Mouse (Mus musculus) liver, adult (tissue): Measurements from ENCODE around the gene Car12.

ENCODE experiments used
- GATA4 ChIP-seq: IDR thresholded peaks from 2 replicates; pipeline ENCODE4 v1.6.1; 2014; ENCODE audit warnings: mild to moderate bottlenecking, low read length; ENCODE audit not compliant: insufficient replicate concordance

Car12 gene

DNA sequence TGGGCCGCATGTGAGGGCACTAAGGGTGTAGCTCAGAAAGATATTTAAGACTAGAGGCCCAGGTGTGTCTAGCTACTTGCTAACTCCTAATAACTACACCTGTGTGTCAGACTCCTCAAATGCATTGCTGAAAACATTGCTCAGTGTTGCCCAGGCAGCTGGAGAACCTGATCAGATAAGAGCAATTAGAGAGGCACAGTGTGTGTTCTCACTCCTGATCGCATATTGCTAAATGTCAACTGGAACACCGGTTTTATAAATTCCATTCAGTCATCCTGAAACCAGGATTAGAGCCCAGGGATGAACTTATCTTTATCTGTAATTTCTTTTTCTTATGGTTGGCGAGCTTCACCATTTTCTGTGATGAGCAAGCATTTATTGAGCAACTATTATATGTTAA is 13.7 kb upstream of the Car12 start:
- peak; percentile 54; the same call in 1 of the 2 replicates for TF ChIP-seq GATA4

DNA sequence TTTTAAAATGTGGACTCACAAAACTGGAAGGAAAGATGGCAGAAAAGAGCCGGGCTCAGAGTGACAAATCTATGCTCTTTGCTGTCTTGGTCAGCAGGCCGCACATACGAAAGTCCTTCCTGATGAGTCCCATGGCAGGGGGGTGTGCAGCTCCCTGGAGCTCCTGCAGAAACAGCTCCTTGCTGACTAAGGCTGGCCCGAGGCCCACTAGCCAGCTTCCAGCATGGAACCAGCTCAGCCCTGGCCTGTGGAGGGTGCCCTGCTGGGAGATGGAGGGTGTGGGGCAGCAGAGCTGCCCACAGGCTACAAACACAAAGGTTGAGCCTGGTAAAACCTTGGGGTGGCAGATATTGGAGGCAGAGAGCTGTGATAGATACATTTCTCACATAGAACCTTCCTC is 10.5 kb upstream of the Car12 start:
- no peak for TF ChIP-seq GATA4

DNA sequence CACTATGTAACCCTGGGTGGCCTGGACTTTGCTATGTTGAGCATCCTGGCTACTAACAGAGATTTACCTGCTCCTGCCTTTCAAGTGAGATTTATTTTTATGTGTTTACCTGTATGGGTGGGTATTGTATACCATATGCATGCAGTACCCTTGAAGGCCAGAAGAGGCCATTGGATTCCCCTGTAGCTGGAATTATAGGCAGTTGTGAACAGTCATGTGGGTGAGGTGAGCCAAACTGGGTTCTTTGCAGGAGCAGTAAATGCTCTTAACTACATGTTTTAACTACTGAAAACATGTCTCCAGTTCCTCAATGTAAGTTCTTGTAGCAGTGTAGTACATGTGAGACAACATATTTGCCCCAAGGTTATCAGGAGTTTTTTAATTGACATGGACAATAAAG is 8.1 kb upstream of the Car12 start:
- no peak for TF ChIP-seq GATA4

DNA sequence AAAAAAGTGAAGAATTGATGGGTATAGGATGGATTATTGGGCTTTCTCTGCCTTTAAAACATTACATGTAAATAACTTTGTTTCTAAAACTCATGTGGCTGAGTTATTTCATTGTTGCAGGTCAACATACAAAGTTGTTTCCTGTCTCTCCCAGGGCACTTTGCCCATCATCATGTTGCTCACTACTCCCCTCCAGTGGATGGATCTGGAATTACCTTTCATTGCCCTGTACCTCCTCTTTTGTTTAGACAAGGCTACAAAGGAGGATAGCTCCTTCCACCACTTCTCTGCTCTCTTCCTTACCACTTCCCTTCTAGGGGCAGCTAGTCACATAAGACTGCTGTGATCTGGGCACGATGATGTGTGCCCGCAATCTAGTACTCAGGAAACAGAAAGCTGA is 7.7 kb upstream of the Car12 start:
- no peak for TF ChIP-seq GATA4

GRCm38 (mm10) chr9:66708054-66708772 is 5.3 kb upstream of the Car12 start:
- TF ChIP-seq GATA4 = no peak

DNA sequence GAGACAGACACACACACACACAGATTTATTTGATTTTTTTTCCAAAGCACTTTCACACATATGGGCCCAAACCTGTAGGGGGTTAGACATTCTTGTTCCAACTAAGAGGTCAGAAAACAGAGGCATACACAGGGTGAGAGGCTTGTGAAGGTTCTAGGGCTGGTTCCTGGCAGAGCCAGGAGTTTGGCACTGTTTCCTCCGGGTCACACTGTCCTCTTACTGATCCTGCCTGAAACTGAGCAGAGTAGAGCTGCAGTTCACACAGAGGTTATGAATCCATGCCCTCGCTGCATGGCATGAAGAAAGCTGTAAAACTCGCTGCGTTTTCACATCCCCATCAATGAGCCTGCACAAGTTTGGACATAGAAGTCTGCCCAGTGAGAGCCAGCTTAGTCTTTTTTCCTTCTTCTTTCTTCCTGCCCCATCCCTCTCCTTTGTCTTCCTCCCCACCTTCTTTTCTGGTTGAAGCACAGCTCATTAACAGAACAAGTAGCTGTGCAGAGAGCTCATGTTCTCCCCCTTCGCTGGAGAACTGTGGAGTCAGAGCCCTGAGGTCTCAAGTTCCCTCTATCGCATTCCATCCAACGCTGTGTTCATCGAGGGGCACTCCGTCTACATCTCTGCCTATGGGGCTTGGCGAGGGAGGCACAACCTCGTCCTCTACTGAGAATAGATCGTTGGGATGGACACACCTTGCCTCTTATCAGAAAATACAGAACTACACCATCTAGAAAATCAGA is 4.5 kb upstream of the Car12 start:
- no peak for TF ChIP-seq GATA4

- no peak for TF ChIP-seq GATA4
These were observed 2.9 kb upstream of the Car12 start for GRCm38 (mm10) chr9:66710626-66711025.

GRCm38 (mm10) chr9:66714022-66714515 is 583 bp downstream of the Car12 start:
- no peak for TF ChIP-seq GATA4

DNA sequence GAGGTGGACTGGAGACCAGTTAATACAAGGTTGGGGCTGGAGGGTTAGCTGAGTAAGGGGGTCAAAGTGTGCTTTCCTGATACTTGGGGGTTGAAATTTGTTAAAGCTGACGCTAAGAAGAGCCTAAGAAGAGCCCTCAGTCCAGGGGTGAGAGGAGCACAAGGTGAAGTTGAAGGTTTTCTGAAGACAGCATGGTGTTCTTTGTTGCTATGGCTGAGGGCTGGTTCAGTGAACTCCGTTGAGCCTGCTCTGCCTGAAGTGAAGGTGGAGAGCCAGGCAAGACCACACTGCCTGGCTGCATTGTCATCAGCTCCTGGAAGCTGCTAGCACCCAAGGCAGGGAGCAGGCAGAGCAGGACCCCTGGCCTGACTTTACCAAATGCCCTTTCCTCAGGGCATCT is 1.9 kb downstream of the Car12 start:
- TF ChIP-seq GATA4 = no peak

DNA sequence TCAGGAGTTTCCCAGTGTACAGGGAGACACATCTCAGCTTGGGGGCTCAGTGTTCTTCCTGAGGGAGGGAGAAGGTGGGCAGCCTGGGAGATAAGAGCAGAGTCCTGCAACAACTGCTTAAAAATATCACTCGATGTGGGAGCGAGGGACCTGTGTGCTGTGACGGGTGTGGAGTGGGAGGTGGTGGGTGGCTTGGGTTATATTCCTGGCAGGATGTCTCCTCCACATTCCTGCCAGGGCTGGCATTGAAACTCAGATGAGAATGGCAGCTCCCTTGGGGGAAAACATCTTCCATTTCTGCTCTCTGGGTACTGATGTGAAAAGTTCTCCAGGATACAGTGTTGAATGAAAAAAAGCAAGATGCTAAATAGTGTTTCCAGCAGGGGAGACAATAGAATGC is 3.0 kb downstream of the Car12 start:
- no peak for TF ChIP-seq GATA4

GRCm38 (mm10) chr9:66720686-66721450 is 7.4 kb downstream of the Car12 start:
- no peak for TF ChIP-seq GATA4

DNA sequence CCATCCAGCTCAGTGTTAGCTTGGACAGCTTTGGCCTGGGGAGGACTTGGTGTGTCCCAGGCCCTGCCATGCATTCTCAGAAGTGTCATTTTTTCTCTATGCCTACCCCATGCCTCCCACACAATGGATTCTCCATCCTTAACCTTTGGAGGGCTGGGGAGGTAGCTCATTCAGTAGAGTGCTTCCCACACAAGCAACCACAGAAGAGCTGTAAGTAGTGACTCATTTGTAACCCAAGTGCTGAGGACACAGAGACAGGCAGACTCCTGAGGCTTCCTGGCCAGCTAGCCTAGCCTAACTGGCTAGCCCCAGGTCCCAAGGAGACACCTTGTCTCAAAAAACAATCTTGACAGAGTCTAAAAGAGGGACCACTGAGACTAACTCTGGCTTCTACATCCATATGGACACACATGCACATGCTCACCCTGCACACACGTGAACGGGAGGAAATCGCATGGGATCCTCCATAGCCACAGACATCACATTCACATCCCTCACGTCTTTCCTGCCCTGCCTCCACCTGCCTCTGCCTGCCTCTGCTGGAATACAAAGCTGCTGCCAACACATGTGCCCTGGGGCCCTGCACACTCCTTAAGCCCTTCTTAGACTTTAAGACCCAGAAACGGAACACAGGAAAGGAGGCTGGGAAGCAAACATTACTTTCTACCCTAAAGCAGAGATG is 8.8 kb downstream of the Car12 start:
- no peak for TF ChIP-seq GATA4

GRCm38 (mm10) chr9:66722869-66723272 is 9.4 kb downstream of the Car12 start:
- no peak for TF ChIP-seq GATA4

DNA sequence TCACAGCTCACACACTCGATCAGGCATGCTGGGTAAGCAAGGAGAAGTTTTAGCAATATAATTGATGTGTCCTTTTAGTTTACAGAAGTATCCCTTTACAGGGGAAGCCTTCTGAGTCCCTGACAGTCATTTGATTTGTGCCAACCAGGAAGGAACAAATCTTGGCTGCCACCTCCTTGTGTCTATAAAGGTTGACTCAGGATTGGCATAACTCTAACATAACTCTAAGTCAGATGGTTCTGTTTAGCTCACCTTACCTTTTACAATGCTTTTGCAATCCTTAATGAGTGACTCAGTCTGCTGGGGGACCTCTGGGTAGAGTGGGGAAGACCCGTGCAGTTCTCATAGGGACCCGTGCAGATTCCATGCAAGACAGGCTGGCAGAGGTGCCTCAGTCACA is 12.1 kb downstream of the Car12 start:
- no peak for TF ChIP-seq GATA4

DNA sequence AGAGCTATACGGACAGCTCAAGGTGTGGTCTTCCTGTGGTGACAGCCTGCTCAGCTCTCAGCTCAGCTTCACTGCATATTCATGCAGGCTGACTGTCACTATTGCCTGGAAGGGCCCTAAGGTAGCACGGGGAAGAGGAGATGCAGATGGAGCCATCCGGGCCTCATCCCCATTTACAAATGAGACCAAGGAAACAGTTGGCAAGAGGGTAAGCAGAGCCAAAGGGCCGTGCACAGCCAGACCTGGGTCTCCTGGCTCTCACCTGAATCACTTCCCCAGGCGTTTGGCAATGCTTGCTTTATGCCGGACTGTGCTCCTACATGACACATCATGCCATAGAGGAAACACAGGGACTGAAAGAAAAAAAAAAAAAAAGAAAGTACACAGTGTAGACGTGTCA is 13.8 kb downstream of the Car12 start:
- no peak for TF ChIP-seq GATA4

DNA sequence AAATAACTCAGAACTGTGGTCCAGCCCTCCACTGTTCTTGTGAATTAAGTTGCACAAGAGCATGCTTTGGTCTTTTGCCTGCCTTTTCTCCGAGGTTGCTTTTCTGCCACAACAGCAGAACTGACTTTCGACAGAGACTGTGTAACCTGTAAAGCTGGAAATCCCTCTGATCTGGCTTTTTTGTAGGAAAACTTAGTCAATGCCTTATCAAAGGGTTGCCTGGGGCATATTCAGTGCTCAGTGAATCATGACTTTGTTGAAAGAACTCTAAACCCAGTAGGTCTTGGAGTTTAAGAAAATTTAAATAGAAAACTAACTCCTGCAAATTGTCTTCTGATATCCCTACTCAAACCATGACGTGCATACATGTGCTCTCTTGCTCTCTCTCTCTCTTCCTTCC is 17.1 kb downstream of the Car12 start:
- no peak for TF ChIP-seq GATA4

- TF ChIP-seq GATA4 = no peak
These were observed 17.8 kb downstream of the Car12 start for GRCm38 (mm10) chr9:66731284-66731683.
